Mouse (Mus musculus) heart, embryonic 13.5 days (tissue): ENCODE measurements around the gene 1700067K01Rik. TPM values are rescaled to one million over a fixed set of nuclear protein-coding genes. Genes with fewer than 3 reads are reported as not detected.

ENCODE experiments used
- ATAC-seq: fragments of 200-750 bp; cut with Nextera tagmentation; 2 replicates; pipeline ENCODE4 v1.8.0; 2017; ENCODE audit warnings: moderate TSS enrichment; ENCODE audit not compliant: insufficient number of reproducible peaks, low FRiP score, low TSS enrichment; ENCODE audit errors: extremely low read depth
- H3K27ac ChIP-seq: fragments of 300-500 bp; sonication (generic); replicated peaks from 2 replicates; pipeline ENCODE4 v1.5.1; 2015; ENCODE audit warnings: moderate library complexity, mild to moderate bottlenecking, inconsistent platforms
- H3K27me3 ChIP-seq: fragments of 300-500 bp; sonication (generic); replicated peaks from 2 replicates; pipeline ENCODE4 v1.6.1; 2015; ENCODE audit warnings: mild to moderate bottlenecking, inconsistent platforms
- H3K36me3 ChIP-seq: fragments of 300-500 bp; sonication (generic); 2 replicates; pipeline ENCODE4 v1.6.1; 2015; ENCODE audit warnings: mild to moderate bottlenecking, inconsistent platforms
- H3K4me1 ChIP-seq: fragments of 300-500 bp; sonication (generic); 2 replicates; pipeline ENCODE4 v1.6.1; 2015; ENCODE audit warnings: inconsistent platforms
- H3K4me2 ChIP-seq: fragments of 300-500 bp; sonication (generic); 2 replicates; pipeline ENCODE4 v1.6.1; 2015; ENCODE audit warnings: inconsistent platforms, mild to moderate bottlenecking, moderate library complexity
- H3K4me3 ChIP-seq: fragments of 300-500 bp; sonication (generic); 2 replicates; pipeline ENCODE4 v1.5.1; 2015; ENCODE audit warnings: moderate library complexity, mild to moderate bottlenecking, inconsistent platforms
- H3K9ac ChIP-seq: fragments of 300-500 bp; sonication (generic); 2 replicates; pipeline ENCODE4 v1.6.1; 2015; ENCODE audit warnings: inconsistent platforms, mild to moderate bottlenecking, moderate library complexity
- H3K9me3 ChIP-seq: fragments of 300-500 bp; sonication (generic); 2 replicates; pipeline ENCODE4 v1.6.1; 2016; ENCODE audit warnings: inconsistent platforms
- WGBS: fragments of 180-500 bp; shearing (Covaris S2); methylation state at CpG from one replicate; pipeline ENCODE4 v1.1.7; 2015; ENCODE audit warnings: mixed read lengths; 5-methylcytosine and 5-hydroxymethylcytosine counted together
- polyA plus RNA-seq: library from polyadenylated mRNA; unstranded; fragments of >200 nt; fragmentation: Nextera tagmentation; extraction: Ambion mirVana; gene quantifications from 2 replicates; pipeline ENCODE4 v1.2.1, GENCODE M21; 2015

Gene 1700067K01Rik
- polyA plus RNA-seq, 1 experiment from 2014 or later: 0.53 TPM

DNA sequence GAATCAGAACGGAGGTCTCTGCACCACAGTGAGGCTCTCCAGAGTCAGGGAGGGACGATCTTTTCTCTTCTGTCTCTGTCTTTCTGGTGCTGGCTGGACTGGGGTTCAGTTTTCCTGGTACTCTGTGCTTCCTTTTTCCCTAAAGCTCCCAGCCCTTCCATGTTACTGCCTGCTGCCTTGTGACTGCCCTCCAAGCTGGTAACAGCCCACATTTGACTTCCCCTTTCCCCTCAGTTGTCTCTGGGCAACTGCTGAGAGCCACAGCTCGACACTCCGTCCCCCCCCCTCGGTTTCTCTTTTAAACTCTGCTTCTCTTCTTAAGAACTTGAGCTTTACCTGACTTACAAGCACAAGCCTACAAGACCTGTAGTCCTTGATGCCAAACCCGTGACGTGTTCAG is 12.1 kb upstream of the 1700067K01Rik start:
- H3K27ac ChIP-seq: no peak overlapping the region
- no peaks in the 10 kb centered on the region for H3K9me3 ChIP-seq
- H3K4me3 ChIP-seq: no peak overlapping the region
- 82% methylated on average over 7 of the region's 7 CpGs for WGBS
- no peaks in the 10 kb centered on the region for H3K4me1 ChIP-seq
- no peaks in the 10 kb centered on the region for H3K27me3 ChIP-seq
- H3K36me3 ChIP-seq: peaks cover 99% of the 10 kb centered on the region
- ATAC-seq: no peak
- no peak overlapping the region for H3K9ac ChIP-seq
- H3K4me2 ChIP-seq: no peak overlapping the region

DNA sequence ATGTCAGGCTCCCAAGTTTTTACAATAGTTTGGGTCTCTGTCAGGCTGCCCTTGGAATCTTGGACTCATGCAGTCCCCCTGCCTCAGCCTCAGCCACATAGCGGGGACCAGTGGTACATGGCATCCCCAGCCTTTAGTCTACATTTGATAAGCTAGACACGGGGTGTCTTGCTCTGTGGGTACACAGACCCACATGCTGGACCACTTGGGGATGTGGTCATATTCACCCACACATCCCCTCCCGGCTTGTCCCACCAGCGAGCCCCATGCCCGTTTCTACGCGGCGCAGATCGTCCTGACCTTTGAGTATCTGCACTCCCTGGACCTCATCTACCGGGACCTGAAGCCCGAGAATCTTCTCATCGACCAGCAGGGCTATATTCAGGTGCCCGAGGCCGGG is 11.1 kb upstream of the 1700067K01Rik start:
- 90% methylated on average over 14 of the region's 14 CpGs for WGBS
- ATAC-seq: no peak
- peaks cover 99% of the 10 kb centered on the region for H3K36me3 ChIP-seq

DNA sequence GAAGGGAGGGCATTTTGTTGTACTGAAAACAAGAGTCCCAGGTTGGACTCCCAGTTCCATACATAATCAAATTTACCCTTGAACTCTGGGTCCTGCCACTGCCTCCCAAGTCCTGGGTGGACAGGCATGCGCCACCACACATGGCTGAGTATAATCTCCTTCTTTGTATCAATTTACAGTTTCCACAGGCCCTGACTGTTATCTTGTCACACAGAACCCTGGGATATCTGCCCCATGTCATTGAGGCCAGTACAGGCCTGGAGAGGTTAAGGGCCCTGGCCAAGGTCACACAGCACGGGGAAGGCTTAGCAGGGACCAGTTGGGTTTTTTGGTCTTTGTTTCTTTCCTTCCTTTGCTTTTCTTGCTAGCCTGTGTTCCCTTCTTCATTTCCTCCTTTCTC is 8.8 kb upstream of the 1700067K01Rik start:
- Histone ChIP-seq H3K4me3 (no peak overlapping the region), H3K9me3 (no peaks in the 10 kb centered on the region), H3K27me3 (no peaks in the 10 kb centered on the region), H3K27ac (no peak overlapping the region), H3K9ac (no peak overlapping the region), H3K4me2 (no peak overlapping the region), H3K36me3 (peaks cover 78% of the 10 kb centered on the region), H3K4me1 (peaks cover 8% of the 10 kb centered on the region)
- no peak for ATAC-seq
- WGBS: 63% methylated on average over 2 of the region's 2 CpGs

More for the DNA sequence above, 11.1 kb upstream of the 1700067K01Rik start:
- no peaks in the 10 kb centered on the region for H3K9me3 ChIP-seq
- no peak overlapping the region for H3K4me3 ChIP-seq
- H3K4me2 ChIP-seq: no peak overlapping the region
- H3K27me3 ChIP-seq: no peaks in the 10 kb centered on the region
- no peak overlapping the region for H3K27ac ChIP-seq
- H3K4me1 ChIP-seq: no peaks in the 10 kb centered on the region
- H3K9ac ChIP-seq: no peak overlapping the region

DNA sequence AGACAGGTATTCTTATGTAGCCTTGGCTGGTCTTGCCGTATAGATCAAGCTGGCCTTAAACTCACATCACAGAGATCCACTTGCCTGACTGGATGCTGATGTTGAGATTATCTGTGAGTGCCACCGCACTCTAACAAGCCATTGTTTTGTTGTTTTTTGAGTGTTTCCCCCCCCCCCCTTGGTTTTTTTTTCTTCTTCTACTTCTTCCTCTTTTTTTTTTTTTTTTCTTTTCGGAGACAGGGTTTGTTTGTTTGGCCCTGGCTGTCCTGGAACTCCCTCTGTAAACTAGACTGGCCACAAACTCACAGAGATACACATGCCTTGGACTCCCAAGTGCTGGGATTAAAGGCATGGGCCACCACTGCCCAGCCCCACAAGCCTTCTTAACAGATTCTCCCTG is 7.3 kb upstream of the 1700067K01Rik start:
- no peak overlapping the region for H3K9ac ChIP-seq
- no peak overlapping the region for H3K4me2 ChIP-seq
- no peak overlapping the region for H3K27ac ChIP-seq
- H3K9me3 ChIP-seq: no peaks in the 10 kb centered on the region
- no peaks in the 10 kb centered on the region for H3K27me3 ChIP-seq
- H3K4me3 ChIP-seq: no peak overlapping the region
- peaks cover 63% of the 10 kb centered on the region for H3K36me3 ChIP-seq
- WGBS: 67% methylated on average over 3 of the region's 3 CpGs
- H3K4me1 ChIP-seq: peaks cover 13% of the 10 kb centered on the region
- ATAC-seq: no peak

DNA sequence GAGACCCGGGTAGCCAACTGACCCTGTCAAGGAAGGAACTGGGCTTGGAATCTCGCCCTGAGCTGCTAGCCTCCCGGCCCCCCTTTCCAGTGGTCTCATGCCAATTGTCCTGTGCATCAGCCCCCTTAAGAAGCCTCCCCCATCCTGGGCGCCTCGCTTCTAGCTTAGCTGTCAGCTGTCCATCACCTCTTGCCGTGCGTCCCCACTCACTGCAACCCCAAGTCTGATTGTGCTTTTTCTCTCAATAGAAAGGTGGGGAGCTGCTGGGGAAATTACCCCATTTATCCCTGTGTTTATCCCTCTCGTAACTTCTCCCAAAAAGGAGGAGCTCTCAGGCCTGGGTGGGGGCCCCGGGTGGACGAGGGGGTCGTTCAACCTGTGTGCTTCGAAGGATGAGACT is 5.3 kb upstream of the 1700067K01Rik start:
- H3K27ac ChIP-seq: peak overlapping the region; percentile 97; the same call in 1 of the 2 replicates
- ATAC-seq: no peak
- H3K4me3 ChIP-seq: peak overlapping the region; percentile 83
- H3K27me3 ChIP-seq: peaks cover 6% of the 10 kb centered on the region
- peaks cover 63% of the 10 kb centered on the region for H3K36me3 ChIP-seq
- no peaks in the 10 kb centered on the region for H3K9me3 ChIP-seq
- H3K4me1 ChIP-seq: peaks cover 22% of the 10 kb centered on the region
- H3K9ac ChIP-seq: peak overlapping the region; percentile 93
- peak overlapping the region; percentile 89 for H3K4me2 ChIP-seq
- 23% methylated on average over 12 of the region's 12 CpGs for WGBS

DNA sequence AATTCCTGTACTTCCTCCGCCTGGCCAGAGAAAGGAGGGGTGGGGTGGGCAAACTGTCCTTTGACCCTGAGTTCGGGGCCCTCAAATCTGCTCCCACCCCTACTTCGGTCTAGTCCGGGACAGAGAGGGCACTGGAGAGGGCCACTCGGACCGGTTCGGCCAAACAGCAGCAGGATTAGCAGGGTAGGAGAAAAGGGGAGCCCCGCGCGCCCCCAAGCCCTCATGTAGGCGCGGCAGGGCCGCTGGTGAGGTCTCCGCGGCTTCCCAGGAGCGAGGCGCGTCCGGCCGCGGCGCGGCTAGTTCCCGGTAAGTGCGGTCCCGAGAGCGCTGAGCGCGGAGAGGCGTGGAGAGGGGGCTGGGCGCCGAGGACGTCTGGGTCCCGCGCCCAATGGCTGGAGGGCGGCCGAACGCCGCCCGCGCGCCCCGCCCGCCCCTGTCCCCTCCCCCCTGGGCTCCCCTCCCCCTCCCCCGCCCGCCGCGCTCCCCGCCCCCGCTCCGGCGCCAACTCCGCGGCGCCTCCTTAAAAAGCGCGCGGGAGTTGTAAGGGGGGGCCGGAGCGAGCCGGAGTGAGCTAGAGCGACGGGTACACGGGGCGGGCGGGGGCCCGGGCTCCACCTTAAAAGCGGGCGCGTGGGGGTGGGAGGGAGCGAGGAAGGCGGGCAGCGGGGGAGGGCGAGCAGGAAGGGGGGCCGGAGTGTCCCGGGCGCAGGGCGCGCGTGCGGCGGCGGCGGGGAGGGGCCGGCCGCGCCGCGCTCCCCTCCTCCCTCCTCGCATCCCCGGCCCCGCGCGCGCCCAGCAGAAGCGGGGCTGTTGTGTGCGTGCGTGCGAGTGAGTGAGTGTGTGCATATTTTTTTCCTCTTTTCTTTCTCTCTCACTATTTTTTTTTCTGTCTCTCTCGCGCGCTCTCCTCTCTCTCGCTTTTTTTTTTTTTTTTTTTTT is 4.5 kb upstream of the 1700067K01Rik start:
- Histone ChIP-seq H3K9me3 (no peaks in the 10 kb centered on the region), H3K9ac (peak overlapping the region; percentile 93), H3K27me3 (peaks cover 13% of the 10 kb centered on the region), H3K36me3 (peaks cover 63% of the 10 kb centered on the region), H3K4me3 (peak overlapping the region; percentile 83), H3K4me2 (peak overlapping the region; percentile 89), H3K4me1 (peaks cover 28% of the 10 kb centered on the region), H3K27ac (peak overlapping the region; percentile 97)
- under 1% methylated on average over 58 of the region's 103 CpGs for WGBS
- ATAC-seq: peak; percentile 76

DNA sequence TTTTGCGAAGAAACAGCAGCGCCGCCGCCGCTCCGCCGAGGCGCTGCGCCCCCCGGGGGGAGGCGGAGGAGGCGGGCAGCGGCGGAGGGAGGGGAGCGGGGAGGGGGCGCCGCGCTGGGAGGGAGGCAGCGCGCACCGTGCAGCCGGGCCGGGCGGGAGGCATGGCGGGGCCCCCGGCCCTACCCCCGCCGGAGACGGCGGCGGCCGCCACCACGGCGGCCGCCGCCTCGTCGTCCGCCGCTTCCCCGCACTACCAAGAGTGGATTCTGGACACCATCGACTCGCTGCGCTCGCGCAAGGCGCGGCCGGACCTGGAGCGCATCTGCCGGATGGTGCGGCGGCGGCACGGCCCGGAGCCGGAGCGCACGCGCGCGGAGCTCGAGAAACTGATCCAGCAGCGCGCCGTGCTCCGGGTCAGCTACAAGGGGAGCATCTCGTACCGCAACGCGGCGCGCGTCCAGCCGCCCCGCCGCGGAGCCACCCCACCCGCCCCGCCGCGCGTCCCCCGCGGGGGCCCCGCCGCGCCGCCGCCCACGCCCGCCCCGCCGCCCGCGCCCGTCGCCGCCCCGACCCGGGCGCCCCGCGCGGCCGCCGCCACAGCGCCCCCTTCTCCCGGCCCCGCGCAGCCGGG is 3.7 kb upstream of the 1700067K01Rik start, which contains the start of gene Samd1:
Gene Samd1 (plus strand): TSS at position 162 of the 631 bp plus-strand sequence.
- Histone ChIP-seq H3K4me3 (peak within 1 kb of the TSS; percentile 83), H3K36me3 (peaks cover 63% of the 10 kb centered on the region), H3K9me3 (no peaks in the 10 kb centered on the region), H3K27me3 (peaks cover 13% of the 10 kb centered on the region), H3K27ac (peak within 1 kb of the TSS; percentile 97), H3K4me2 (peak within 1 kb of the TSS; percentile 91), H3K4me1 (peaks cover 28% of the 10 kb centered on the region), H3K9ac (peak within 1 kb of the TSS; percentile 93)
- no peak for ATAC-seq
- under 1% methylated on average over 57 of the region's 112 CpGs for WGBS

DNA sequence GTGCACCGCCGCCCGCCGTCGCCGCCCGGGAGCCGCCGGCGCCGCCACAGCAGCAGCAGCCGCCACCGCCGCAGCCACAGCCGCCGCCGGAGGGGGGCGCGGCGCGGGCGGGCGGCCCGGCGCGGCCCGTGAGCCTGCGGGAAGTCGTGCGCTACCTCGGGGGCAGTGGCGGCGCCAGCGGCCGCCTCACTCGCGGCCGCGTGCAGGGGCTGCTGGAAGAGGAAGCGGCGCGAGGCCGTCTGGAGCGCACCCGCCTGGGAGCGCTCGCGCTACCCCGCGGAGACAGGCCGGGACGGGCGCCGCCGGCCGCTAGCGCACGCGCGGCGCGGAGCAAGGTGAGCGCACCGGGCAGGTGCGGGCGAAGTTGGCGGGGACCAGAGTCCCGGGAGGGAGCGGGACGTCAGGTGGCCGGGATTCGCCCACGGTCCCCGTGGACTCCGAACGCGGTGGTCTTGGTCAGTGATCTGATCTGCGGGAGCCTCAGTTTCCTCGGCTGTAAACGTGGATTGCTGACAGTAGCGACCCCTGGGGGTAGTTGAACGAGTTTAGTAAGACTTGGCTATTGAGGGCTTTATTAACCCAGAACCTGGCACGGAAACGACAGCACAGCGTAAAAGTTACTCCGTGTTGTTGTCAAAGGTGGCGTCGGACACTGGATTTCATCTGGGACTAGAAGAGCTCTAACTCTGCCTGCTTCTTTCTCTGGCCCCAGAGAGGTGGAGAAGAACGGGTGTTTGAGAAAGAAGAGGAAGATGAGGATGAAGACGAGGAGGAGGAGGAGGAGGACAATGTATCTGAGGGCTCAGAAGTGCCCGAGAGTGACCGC is 2.9 kb upstream of the 1700067K01Rik start:
- peaks cover 56% of the 10 kb centered on the region for H3K36me3 ChIP-seq

DNA sequence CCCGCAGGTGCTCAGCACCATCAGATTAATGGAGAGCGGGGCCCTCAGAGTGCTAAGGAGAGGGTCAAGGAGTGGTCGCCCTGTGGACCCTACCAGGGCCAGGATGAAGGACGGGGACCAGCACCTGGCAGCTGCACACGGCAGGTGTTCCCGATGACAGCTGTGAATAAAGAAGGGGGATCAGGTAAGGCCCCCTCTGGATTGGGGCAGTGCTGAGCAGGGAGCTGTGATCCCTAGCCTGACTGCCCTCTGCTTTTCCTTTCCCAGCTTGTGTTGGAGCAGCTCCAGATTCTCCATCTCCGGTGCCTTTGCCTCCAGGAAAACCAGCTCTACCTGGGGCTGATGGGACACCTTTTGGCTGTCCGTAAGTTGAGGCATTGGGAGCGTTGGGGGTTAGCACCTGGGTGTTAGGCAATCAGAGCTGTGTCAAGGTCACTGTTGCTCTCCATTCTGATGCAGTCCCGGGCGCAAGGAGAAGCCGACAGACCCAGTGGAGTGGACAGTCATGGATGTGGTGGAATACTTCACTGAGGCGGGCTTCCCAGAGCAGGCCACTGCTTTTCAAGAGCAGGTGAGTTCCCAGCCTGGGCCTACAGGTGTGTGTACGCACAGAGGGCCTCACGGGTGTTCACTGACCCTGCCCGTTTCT is 2.1 kb upstream of the 1700067K01Rik start:
- peak overlapping the region; percentile 83 for H3K4me3 ChIP-seq
- H3K9ac ChIP-seq: peak overlapping the region; percentile 93
- peaks cover 16% of the 10 kb centered on the region for H3K27me3 ChIP-seq
- no peak for ATAC-seq
- H3K36me3 ChIP-seq: peaks cover 49% of the 10 kb centered on the region
- 65% methylated on average over 16 of the region's 16 CpGs for WGBS
- H3K4me2 ChIP-seq: peak overlapping the region; percentile 91
- no peaks in the 10 kb centered on the region for H3K9me3 ChIP-seq
- H3K4me1 ChIP-seq: peaks cover 38% of the 10 kb centered on the region
- peak overlapping the region; percentile 88; the same call in 1 of the 2 replicates for H3K27ac ChIP-seq

More for the DNA sequence above, 2.9 kb upstream of the 1700067K01Rik start:
- Histone ChIP-seq H3K9me3 (no peaks in the 10 kb centered on the region), H3K27ac (peak overlapping the region; percentile 88), H3K4me3 (peak overlapping the region; percentile 83), H3K9ac (peak overlapping the region; percentile 93), H3K4me2 (peak overlapping the region; percentile 91), H3K27me3 (peaks cover 16% of the 10 kb centered on the region), H3K4me1 (peaks cover 30% of the 10 kb centered on the region)
- 2% methylated on average over 60 of the region's 92 CpGs for WGBS
- 0 out of 2 replicates have a peak, but pooled peaks have one; percentile 1 for ATAC-seq

DNA sequence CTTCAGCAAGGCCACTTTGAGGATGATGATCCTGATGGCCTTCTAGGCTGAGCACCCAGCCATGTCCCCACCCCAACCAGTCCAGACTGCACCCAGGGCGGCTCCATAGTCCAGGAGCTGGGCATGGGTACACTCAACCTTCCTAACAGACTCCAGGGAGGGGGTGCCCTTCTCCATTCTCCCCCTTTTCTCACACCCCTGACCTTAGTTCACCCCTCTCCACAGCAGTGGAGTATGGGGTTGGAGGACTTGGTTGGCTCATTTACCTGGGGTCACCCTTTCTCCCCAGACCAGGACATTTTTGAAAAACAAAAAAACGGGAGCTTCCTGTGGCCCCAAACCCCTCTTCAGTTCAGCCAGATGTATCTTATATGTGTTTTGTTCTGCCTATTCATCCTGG is 1.5 kb upstream of the 1700067K01Rik start:
- WGBS: 90% methylated on average over 2 of the region's 2 CpGs
- no peak for ATAC-seq
- H3K4me3 ChIP-seq: peak overlapping the region; percentile 83; the same call in 1 of the 2 replicates
- H3K9me3 ChIP-seq: no peaks in the 10 kb centered on the region
- H3K27me3 ChIP-seq: peaks cover 16% of the 10 kb centered on the region
- no peak overlapping the region; the same call in 1 of the 2 replicates for H3K4me2 ChIP-seq
- peaks cover 40% of the 10 kb centered on the region for H3K4me1 ChIP-seq
- peaks cover 42% of the 10 kb centered on the region for H3K36me3 ChIP-seq
- peak overlapping the region; percentile 93 for H3K9ac ChIP-seq
- no peak overlapping the region for H3K27ac ChIP-seq
